Comparison of ENCODE assay signal across 12 mouse cellular contexts in the genomic region with DNA sequence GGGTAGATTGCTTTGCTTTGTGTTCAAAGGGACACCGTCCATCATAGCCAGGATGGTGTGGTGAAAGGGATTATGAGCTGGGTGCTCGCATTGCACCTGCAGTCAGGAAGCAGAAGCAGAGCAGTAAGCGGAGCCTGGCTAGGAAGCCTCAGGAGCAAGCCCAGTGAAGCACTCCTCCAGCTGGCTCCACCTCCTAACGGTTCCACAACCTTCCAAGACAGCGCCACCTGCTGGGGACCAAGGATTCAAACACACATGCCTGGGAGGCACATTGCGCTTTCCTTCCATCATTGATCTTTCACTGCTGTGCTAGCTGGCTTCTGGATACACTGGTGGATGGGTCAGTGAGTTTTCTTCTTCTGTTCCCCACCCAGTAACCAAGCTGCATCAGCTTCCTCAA.
DNase-seq lines count a peak whose midpoint lies in the region; TF ChIP-seq lines count a peak whose summit lies in the region.
"Had no signal": no experiment of that assay in that cellular context is flagged by ENCODE, and none has a peak within 500 bp of the region (broad histone marks: within the 10 kb centered on the region; RNA-seq: fewer than 3 reads in every experiment).

No protein-coding gene starts in this region.

- no peaks in the 10 kb centered on the region for H3K4me1 ChIP-seq in E14TG2a.4 (replicated peaks; ENCODE audit: low read depth, low read length)

- H3K27me3 ChIP-seq in E14TG2a.4 (ENCODE audit: insufficient read depth, low read length): peaks cover 9% of the 10 kb centered on the region; the same call in 1 of the 2 replicates
- H3K27me3 ChIP-seq: lung, embryonic 15.5 days; midbrain, embryonic 15.5 days; neural tube, embryonic 15.5 days had no signal

- no peak for TF ChIP-seq POLR2A in brain, embryonic 14.5 days (IDR thresholded peaks at IDR 0.05; ENCODE audit: borderline replicate concordance, extremely low read depth, insufficient read depth, insufficient read length, poor library complexity, severe bottlenecking)

- H3K9me3 ChIP-seq in E14TG2a.4 (ENCODE audit: low read length): peaks cover 9% of the 10 kb centered on the region
- H3K9me3 ChIP-seq: forebrain, embryonic 15.5 days; midbrain, embryonic 15.5 days; neural tube, embryonic 15.5 days had no signal

- H3K36me3 ChIP-seq in E14TG2a.4 (ENCODE audit: insufficient read depth, low read length): no peaks in the 10 kb centered on the region
- H3K36me3 ChIP-seq: forebrain, embryonic 15.5 days; lung, embryonic 15.5 days; midbrain, embryonic 15.5 days; neural tube, embryonic 15.5 days had no signal

- H3K27ac ChIP-seq in left cerebral cortex, adult 2 months: no peak overlapping the region
- H3K27ac ChIP-seq: forebrain, embryonic 15.5 days; lung, embryonic 15.5 days; midbrain, embryonic 15.5 days; neural tube, embryonic 15.5 days had no signal

- H3K4me3 ChIP-seq in left cerebral cortex, adult 2 months: no peak overlapping the region
- no peak overlapping the region for H3K4me3 ChIP-seq in E14TG2a.4 (replicated peaks; ENCODE audit: low read length)
- H3K4me3 ChIP-seq: forebrain, embryonic 15.5 days; lung, embryonic 15.5 days; midbrain, embryonic 15.5 days; neural tube, embryonic 15.5 days had no signal

- TF ChIP-seq CTCF in left cerebral cortex, adult 2 months (IDR thresholded peaks at IDR 0.05): peak; percentile 14; the same call in 1 of the 2 replicates
- peak; percentile 19; the same call in 1 of the 2 replicates for TF ChIP-seq CTCF in E14TG2a.4 (conservative IDR thresholded peaks at IDR 0.05; ENCODE audit: low read length)
- 0 out of 2 replicates have a peak, but pooled peaks have one; percentile 10 for TF ChIP-seq CTCF in brain, embryonic 14.5 days (IDR thresholded peaks at IDR 0.05; ENCODE audit: borderline replicate concordance, extremely low read depth, insufficient read depth, insufficient read length)

- intact Hi-C loops in left cerebral cortex, adult 2 months (cut with DNase I): no loop called here
- intact Hi-C loops in left cerebral cortex, postnatal 36 days (cut with DNase I): loop anchor here (5.0 kb wide), 1 partner anchor 200 kb away; no protein-coding TSS in a partner anchor

- DNase-seq in left cerebral cortex, adult 2 months (ENCODE audit: extremely low spot score in 1 of 2, low spot score in 2 of 2): no peak
- no peak for DNase-seq in left cerebral cortex, postnatal 36 days (ENCODE audit: low spot score in 2 of 2)
- peak; percentile 29 to 34 for DNase-seq in B cell, adult 2 months
- DNase-seq in brain, embryonic 14.5 days (ENCODE audit: low read depth): no peak
- DNase-seq in frontal cortex, adult 2 months (ENCODE audit: extremely low spot score in 1 of 2, low spot score in 1 of 2): no peak
- no peak for DNase-seq in kidney, adult 9 months
- DNase-seq: gastrocnemius, postnatal 25 days had no signal

Comparison
In these comparisons a context has a peak if more than half of its experiments do, and no peak if none do; other contexts are left out.
1. DNase-seq: peak in B cell, adult 2 months (2 of 2); none in left cerebral cortex, adult 2 months (0 of 2), left cerebral cortex, postnatal 36 days (0 of 2), brain, embryonic 14.5 days (single experiment), frontal cortex, adult 2 months (0 of 2) and kidney, adult 9 months (single experiment).
2. Peak in every context shown above with its lines, with median percentiles within 50 percentile points of each other: CTCF ChIP-seq.